Mouse (Mus musculus): Measurements from ENCODE around the gene Vamp8.
A peak's percentile ranks its signal among the peaks of the same experiment; 100 is the strongest.

GRCm38 (mm10) chr6:72414076-72414756 lies 23.7 kb upstream of the Vamp8 start, which contains the start of gene Ggcx:
- TF ChIP-seq POLR2A (IDR thresholded peaks at IDR 0.05; ENCODE audit: insufficient read depth, low read length) (peak; percentile 94), CTCF (IDR thresholded peaks at IDR 0.05; ENCODE audit: low read depth, low read length) (no peak), EP300 (IDR thresholded peaks at IDR 0.05; ENCODE audit: insufficient read depth, low read depth, low read length) (no peak)

All from ES-Bruce4 (cell line).